Mouse (Mus musculus): ENCODE data around the gene Il9r.

Il9r gene

GRCm38 (mm10) chr11:32198256-32198955 lies 1.7 kb downstream of the Il9r start:
- no peak for DNase-seq (ENCODE audit: low spot score)

GRCm38 (mm10) chr11:32197766-32198165 lies 2.3 kb downstream of the Il9r start:
- no peak for DNase-seq (ENCODE audit: low spot score)

GRCm38 (mm10) chr11:32196727-32197126 lies 3.4 kb downstream of the Il9r start:
- DNase-seq (ENCODE audit: low spot score) = no peak

GRCm38 (mm10) chr11:32195867-32196540 lies 4.1 kb downstream of the Il9r start:
- no peak for DNase-seq (ENCODE audit: low spot score)

- DNase-seq (ENCODE audit: low spot score) = no peak
Measured at GRCm38 (mm10) chr11:32194626-32195025, 5.5 kb downstream of the Il9r start.

GRCm38 (mm10) chr11:32194086-32194485 lies 6.0 kb downstream of the Il9r start:
- no peak for DNase-seq (ENCODE audit: low spot score)

GRCm38 (mm10) chr11:32193156-32193555 lies 6.9 kb downstream of the Il9r start:
- no peak for DNase-seq (ENCODE audit: low spot score)

- no peak for DNase-seq (ENCODE audit: low spot score)
Measured at GRCm38 (mm10) chr11:32190603-32191110, 9.4 kb downstream of the Il9r start.

- DNase-seq (ENCODE audit: low spot score) = no peak
Measured at GRCm38 (mm10) chr11:32190119-32190518, 10.0 kb downstream of the Il9r start.

GRCm38 (mm10) chr11:32189434-32189833 lies 10.6 kb downstream of the Il9r start:
- DNase-seq (ENCODE audit: low spot score) = no peak

- DNase-seq (ENCODE audit: low spot score) = no peak
Measured at GRCm38 (mm10) chr11:32188881-32189280, 11.2 kb downstream of the Il9r start.

- no peak for DNase-seq (ENCODE audit: low spot score)
Measured at GRCm38 (mm10) chr11:32187256-32187655, 12.8 kb downstream of the Il9r start.

- no peak for DNase-seq (ENCODE audit: low spot score)
Measured at GRCm38 (mm10) chr11:32186031-32186430, 14.0 kb downstream of the Il9r start.

GRCm38 (mm10) chr11:32184469-32184868 lies 15.6 kb downstream of the Il9r start:
- no peak for DNase-seq (ENCODE audit: low spot score)

GRCm38 (mm10) chr11:32181973-32182868 lies 17.9 kb downstream of the Il9r start:
- peak; percentile 64 for DNase-seq (ENCODE audit: low spot score)

GRCm38 (mm10) chr11:32181246-32181645 lies 18.8 kb downstream of the Il9r start:
- DNase-seq (ENCODE audit: low spot score) = no peak

GRCm38 (mm10) chr11:32178506-32178905 lies 21.6 kb downstream of the Il9r start:
- DNase-seq (ENCODE audit: low spot score) = no peak

GRCm38 (mm10) chr11:32166683-32167082 lies 33.4 kb downstream of the Il9r start:
- no peak for DNase-seq (ENCODE audit: low spot score)

- peak; percentile 23 for DNase-seq (ENCODE audit: low spot score)
Measured at GRCm38 (mm10) chr11:32161922-32162804, 37.9 kb downstream of the Il9r start.

GRCm38 (mm10) chr11:32161500-32161899 lies 38.6 kb downstream of the Il9r start:
- DNase-seq (ENCODE audit: low spot score) = no peak

GRCm38 (mm10) chr11:32160341-32160740 lies 39.7 kb downstream of the Il9r start:
- DNase-seq (ENCODE audit: low spot score) = no peak

Measured in c-Kit-positive CD71-positive TER-119-positive erythroid progenitor cells, embryonic 14.5 days (primary cell).